Mouse (Mus musculus) testis, adult 2 months (tissue): ENCODE data around the gene Sap30l.

Experiments
- CTCF ChIP-seq: fragments of 200-500 bp; IDR thresholded peaks from 2 replicates; pipeline ENCODE4 v1.5.1; 2012; ENCODE audit warnings: low read depth, mild to moderate bottlenecking, inconsistent platforms, low read length, moderate library complexity; ENCODE audit not compliant: control insufficient read depth, insufficient read depth, insufficient replicate concordance
- POLR2A ChIP-seq: fragments of 200-500 bp; IDR thresholded peaks from 2 replicates; pipeline ENCODE4 v1.6.1; 2012; ENCODE audit warnings: low read depth, mild to moderate bottlenecking, inconsistent platforms, low read length, moderate library complexity; ENCODE audit not compliant: control insufficient read depth

GRCm38 (mm10) chr11:57827048-57827914 is 25.8 kb downstream of the Sap30l start:
- no peak for TF ChIP-seq CTCF
- no peak for TF ChIP-seq POLR2A
